Mouse (Mus musculus): ENCODE measurements at regions not wholly inside any gene's neighbourhood (a gene's known extent, or its start where the extent isn't known, plus 50 kb on each side); places are given as distances from the start of the nearest gene placed in this dataset.

- TF ChIP-seq CTCF (IDR thresholded peaks at IDR 0.05; ENCODE audit: low read depth, low read length) (no peak), POLR2AphosphoS5 (IDR thresholded peaks at IDR 0.05; ENCODE audit: insufficient replicate concordance, low read depth, low read length) (no peak), GATA1 (IDR thresholded peaks at IDR 0.05; ENCODE audit: borderline replicate concordance, low read length) (no peak), GATA2 (IDR thresholded peaks at IDR 0.05; ENCODE audit: borderline replicate concordance, low read depth, low read length) (no peak)
These were observed 229.9 kb downstream of the Gm765 start for GRCm38 (mm10) chr6:98112495-98113115.
